Mouse (Mus musculus) embryonic facial prominence, embryonic 13.5 days (tissue): ENCODE results near the gene Cbx1. TPM values are rescaled to one million over a fixed set of nuclear protein-coding genes. Genes with fewer than 3 reads are reported as not detected.
"Not testable (repeated sequence)": the region's sequence is repeated elsewhere in the genome, so short reads cannot be mapped to it uniquely, and the experiment has no call there.

ENCODE experiments used
- ATAC-seq: fragments of 200-750 bp; cut with Nextera tagmentation; 2 replicates; pipeline ENCODE4 v1.8.0; 2017; ENCODE audit warnings: low read depth; ENCODE audit not compliant: insufficient number of reproducible peaks, insufficient read depth, low FRiP score, low TSS enrichment
- H3K27ac ChIP-seq: fragments of 300-500 bp; sonication (generic); 2 replicates; pipeline ENCODE4 v1.5.1; 2015; ENCODE audit warnings: moderate library complexity, mild to moderate bottlenecking, inconsistent platforms
- H3K27me3 ChIP-seq: fragments of 300-500 bp; sonication (generic); 2 replicates; pipeline ENCODE4 v1.6.1; 2015; ENCODE audit warnings: mild to moderate bottlenecking, inconsistent platforms
- H3K36me3 ChIP-seq: fragments of 300-500 bp; sonication (generic); 2 replicates; pipeline ENCODE4 v1.6.1; 2015; ENCODE audit warnings: mild to moderate bottlenecking, inconsistent platforms
- H3K4me1 ChIP-seq: fragments of 300-500 bp; sonication (generic); 2 replicates; pipeline ENCODE4 v1.6.1; 2015; ENCODE audit warnings: inconsistent platforms
- H3K4me2 ChIP-seq: fragments of 300-500 bp; sonication (generic); 2 replicates; pipeline ENCODE4 v1.6.1; 2015; ENCODE audit warnings: moderate library complexity, mild to moderate bottlenecking, inconsistent platforms
- H3K4me3 ChIP-seq: fragments of 300-500 bp; sonication (generic); 2 replicates; pipeline ENCODE4 v1.5.1; 2015; ENCODE audit warnings: mild to moderate bottlenecking, inconsistent platforms
- H3K9ac ChIP-seq: fragments of 300-500 bp; sonication (generic); 2 replicates; pipeline ENCODE4 v1.6.1; 2015; ENCODE audit warnings: mild to moderate bottlenecking, inconsistent platforms
- H3K9me3 ChIP-seq: fragments of 300-500 bp; sonication (generic); 2 replicates; pipeline ENCODE4 v1.6.1; 2016; ENCODE audit warnings: inconsistent platforms
- WGBS: fragments of 180-500 bp; shearing (Covaris S2); methylation state at CpG from one replicate; pipeline ENCODE4 v1.1.7; 2015; ENCODE audit warnings: mixed read lengths; 5-methylcytosine and 5-hydroxymethylcytosine counted together
- microRNA counts: library from miRNA; unstranded; fragments of <30 nt; microRNA quantifications from one replicate; lab custom pipeline; 2016
- microRNA-seq: library from miRNA; unstranded; fragments of <30 nt; microRNA quantifications from one replicate; pipeline ENCODE4, GENCODE M21; 2016
- polyA plus RNA-seq: library from polyadenylated mRNA; unstranded; fragments of >200 nt; fragmentation: Nextera tagmentation; extraction: Ambion mirVana; gene quantifications from 2 replicates; pipeline ENCODE4 v1.2.1, GENCODE M21; 2015

Cbx1 gene
- polyA plus RNA-seq, 1 experiment from 2014 or later: 170 TPM

GRCm38 (mm10) chr11:96840290-96840689 is 51.4 kb downstream of the Cbx1 start:
- Histone ChIP-seq H3K36me3 (no peaks in the 10 kb centered on the region), H3K27ac (peak overlapping the region; percentile 40; the same call in 1 of the 2 replicates), H3K27me3 (no peaks in the 10 kb centered on the region; the same call in 1 of the 2 replicates), H3K4me3 (no peak overlapping the region), H3K4me2 (no peak overlapping the region), H3K4me1 (peaks cover 5% of the 10 kb centered on the region), H3K9me3 (no peaks in the 10 kb centered on the region), H3K9ac (0 out of 2 replicates have a peak overlapping the region, but pooled peaks have one; percentile 44)
- ATAC-seq: no peak
- 30% methylated on average over 8 of the region's 8 CpGs for WGBS

- no peaks in the 10 kb centered on the region for H3K36me3 ChIP-seq
- no peak overlapping the region for H3K27ac ChIP-seq
- no peaks in the 10 kb centered on the region; the same call in 1 of the 2 replicates for H3K27me3 ChIP-seq
- WGBS: 58% methylated on average over 3 of the region's 3 CpGs
- no peaks in the 10 kb centered on the region for H3K9me3 ChIP-seq
- no peak overlapping the region for H3K9ac ChIP-seq
- H3K4me2 ChIP-seq: no peak overlapping the region
- H3K4me3 ChIP-seq: no peak overlapping the region
- H3K4me1 ChIP-seq: peaks cover 5% of the 10 kb centered on the region
- no peak for ATAC-seq
Observed at GRCm38 (mm10) chr11:96843627-96844026, 54.7 kb downstream of the Cbx1 start.

- WGBS: 40% methylated on average over 3 of the region's 3 CpGs
- Histone ChIP-seq H3K27ac (no peak overlapping the region), H3K36me3 (no peaks in the 10 kb centered on the region), H3K4me3 (no peak overlapping the region), H3K4me2 (no peak overlapping the region), H3K4me1 (peaks cover 8% of the 10 kb centered on the region), H3K9ac (no peak overlapping the region), H3K27me3 (0 out of 2 replicates have a peak, but pooled peaks cover 4% of the 10 kb centered on the region), H3K9me3 (no peaks in the 10 kb centered on the region)
- peak; percentile 27; the same call in 1 of the 2 replicates for ATAC-seq
Observed at GRCm38 (mm10) chr11:96847240-96847639, 58.3 kb downstream of the Cbx1 start.

DNA sequence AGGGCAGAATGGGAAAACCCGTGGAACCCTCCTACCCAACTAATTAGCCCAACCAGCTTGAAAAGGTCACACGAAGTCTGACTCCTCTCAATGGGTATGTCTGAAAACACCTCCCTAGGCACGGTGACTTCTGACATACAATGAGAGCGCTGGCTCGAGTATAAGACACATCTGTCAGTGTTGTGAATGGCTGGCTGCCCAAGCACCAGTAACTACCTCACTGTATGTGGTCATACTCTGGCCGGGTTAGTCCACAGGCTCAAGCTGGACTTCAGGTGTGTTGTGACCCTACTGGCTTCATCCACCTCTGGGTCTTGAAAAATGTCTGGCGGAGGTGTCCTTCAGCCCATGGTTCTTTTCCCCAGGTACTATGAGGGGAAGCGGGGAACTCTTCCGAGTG is 59.8 kb downstream of the Cbx1 start:
- H3K4me3 ChIP-seq: no peak overlapping the region
- no peaks in the 10 kb centered on the region for H3K9me3 ChIP-seq
- H3K27ac ChIP-seq: no peak overlapping the region
- no peak overlapping the region for H3K9ac ChIP-seq
- H3K27me3 ChIP-seq: 0 out of 2 replicates have a peak, but pooled peaks cover 4% of the 10 kb centered on the region
- H3K36me3 ChIP-seq: peaks cover 6% of the 10 kb centered on the region; the same call in 1 of the 2 replicates
- H3K4me1 ChIP-seq: peaks cover 8% of the 10 kb centered on the region
- H3K4me2 ChIP-seq: no peak overlapping the region
- no peak for ATAC-seq
- WGBS: 73% methylated on average over 9 of the region's 9 CpGs

DNA sequence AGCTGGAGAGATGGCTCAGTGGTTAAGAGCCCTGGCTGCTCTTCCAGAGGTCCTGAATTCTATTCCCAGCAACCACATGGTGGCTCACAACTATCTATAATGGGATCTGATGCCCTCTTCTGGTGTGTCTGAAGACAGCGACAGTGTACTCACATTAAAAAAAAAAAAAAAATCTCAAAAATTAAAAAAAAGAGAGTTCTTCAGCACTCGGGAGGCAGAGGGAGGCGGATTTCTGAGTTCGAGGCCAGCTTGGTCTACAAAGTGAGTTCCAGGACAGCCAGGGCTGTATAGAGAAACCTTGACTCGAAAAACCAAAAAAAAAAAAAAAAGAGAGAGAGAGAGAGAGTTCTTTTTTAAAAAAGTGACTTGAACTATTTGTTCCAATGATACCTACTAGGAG is 60.2 kb downstream of the Cbx1 start:
- ATAC-seq, H3K27me3 ChIP-seq, H3K9ac ChIP-seq, H3K27ac ChIP-seq, H3K36me3 ChIP-seq, H3K4me1 ChIP-seq, H3K9me3 ChIP-seq: not testable (repeated sequence)
- H3K4me2 ChIP-seq: peak overlapping the region; percentile 87
- WGBS: 70% methylated on average over 5 of the region's 5 CpGs
- H3K4me3 ChIP-seq: peak overlapping the region; percentile 67

GRCm38 (mm10) chr11:96849681-96850467 is 60.9 kb downstream of the Cbx1 start, which contains the start of gene Copz2:
TSS of gene Copz2 (plus strand) at chr11:96849870.
- Histone ChIP-seq H3K27ac (peak within 1 kb of the TSS; percentile 44; the same call in 1 of the 2 replicates), H3K4me3 (peak within 1 kb of the TSS; percentile 67), H3K36me3 (peaks cover 10% of the 10 kb centered on the region; the same call in 1 of the 2 replicates), H3K27me3 (0 out of 2 replicates have a peak, but pooled peaks cover 4% of the 10 kb centered on the region), H3K4me1 (peaks cover 8% of the 10 kb centered on the region), H3K9ac (peak within 1 kb of the TSS; percentile 83), H3K9me3 (no peaks in the 10 kb centered on the region), H3K4me2 (peak within 1 kb of the TSS; percentile 87)
- ATAC-seq: peak; percentile 63
- 1% methylated on average over 57 of the region's 60 CpGs for WGBS

- no peaks in the 10 kb centered on the region for H3K9me3 ChIP-seq
- no peak overlapping the region for H3K4me2 ChIP-seq
- H3K36me3 ChIP-seq: peaks cover 19% of the 10 kb centered on the region; the same call in 1 of the 2 replicates
- WGBS: 67% methylated on average over 5 of the region's 5 CpGs
- H3K27me3 ChIP-seq: no peaks in the 10 kb centered on the region
- H3K4me3 ChIP-seq: no peak overlapping the region
- peaks cover 14% of the 10 kb centered on the region for H3K4me1 ChIP-seq
- H3K27ac ChIP-seq: no peak overlapping the region
- ATAC-seq: no peak
- H3K9ac ChIP-seq: no peak overlapping the region
Observed at GRCm38 (mm10) chr11:96857446-96857845, 68.5 kb downstream of the Cbx1 start.

MicroRNA genes within 50 kb of the gene (microRNA counts, 519-probe panel; counts per million panel counts)
- 4,282 counts per million, percentile 90 among the panel's probes with 10 or more counts for microRNA mmu-miR-152 (lab: Ali Mortazavi, UCI)

Small RNA genes within 50 kb of the gene (microRNA-seq; reads per million reads assigned to microRNA genes)
- 118 reads per million, percentile 56 among the genes with 10 or more reads in this experiment for gene Mir152

Other genes with a start within 250 kb of the Cbx1 start
- gene Snx11, start 11.6 kb upstream of the Cbx1 start, polyA plus RNA-seq: 23.5 TPM in 2 replicates
- gene Nfe2l1, start 40.8 kb downstream of the Cbx1 start, polyA plus RNA-seq: 61.7 and 66.5 TPM in 2 replicates
- 123 and 125 TPM in 2 replicates for gene Copz2, start 60.7 kb downstream of the Cbx1 start, polyA plus RNA-seq
- gene Cdk5rap3, start 127.4 kb downstream of the Cbx1 start, polyA plus RNA-seq: 89.4 and 94.8 TPM in 2 replicates
- 2.4 and 3.4 TPM in 2 replicates for gene Prr15l, start 139.0 kb downstream of the Cbx1 start, polyA plus RNA-seq
- 19.9 and 27.9 TPM in 2 replicates for gene Pnpo, start 154.9 kb downstream of the Cbx1 start, polyA plus RNA-seq
- gene Sp2, start 193.8 kb downstream of the Cbx1 start, polyA plus RNA-seq: 15.9 and 18.0 TPM in 2 replicates
- 2.1 and 3.3 TPM in 2 replicates for gene Sp6, start 224.3 kb downstream of the Cbx1 start, polyA plus RNA-seq
- 25.0 and 30.6 TPM in 2 replicates for gene Scrn2, start 240.8 kb downstream of the Cbx1 start, polyA plus RNA-seq